Mouse (Mus musculus) spleen, adult 2 months (tissue): ENCODE results near the gene Ubiad1. TPM values are rescaled to one million over a fixed set of nuclear protein-coding genes. Genes with fewer than 3 reads are reported as not detected.

Experiments
- DNase-seq, 2 experiments: peaks; one replicate each; pipeline versions ENCODE4 v3.0.0 to v3.0.0-alpha.2; 2012 to 2021; ENCODE audit warnings: low spot score in 2 of 2, low read depth in 1 of 2
- H3K27ac ChIP-seq: fragments of 200-500 bp; 2 replicates; pipeline ENCODE4 v1.5.1; 2012; ENCODE audit warnings: low read length, inconsistent platforms; ENCODE audit not compliant: insufficient read depth
- H3K27me3 ChIP-seq: fragments of 200-500 bp; 2 replicates; pipeline ENCODE4 v1.6.1; 2012; ENCODE audit warnings: mild to moderate bottlenecking, moderate library complexity, low read length, inconsistent platforms; ENCODE audit not compliant: control insufficient read depth, insufficient read depth
- H3K36me3 ChIP-seq: fragments of 200-500 bp; 2 replicates; pipeline ENCODE4 v1.6.1; 2012; ENCODE audit warnings: mild to moderate bottlenecking, low read length, inconsistent platforms; ENCODE audit not compliant: control insufficient read depth, insufficient read depth
- H3K4me1 ChIP-seq: fragments of 200-500 bp; 2 replicates; pipeline ENCODE4 v1.6.1; 2011; ENCODE audit warnings: inconsistent platforms; ENCODE audit not compliant: control insufficient read depth, insufficient read depth, insufficient read length
- H3K4me3 ChIP-seq: fragments of 200-500 bp; 2 replicates; pipeline ENCODE4 v1.5.1; 2011; ENCODE audit warnings: mild to moderate bottlenecking, inconsistent platforms; ENCODE audit not compliant: insufficient read depth, insufficient read length; ENCODE audit errors: extremely low read depth
- CTCF ChIP-seq: fragments of 200-500 bp; IDR thresholded peaks from 2 replicates; pipeline ENCODE4 v1.5.1; 2011; ENCODE audit warnings: mild to moderate bottlenecking, inconsistent platforms; ENCODE audit not compliant: insufficient read depth, insufficient read length, insufficient replicate concordance; ENCODE audit errors: extremely low read depth
- POLR2A ChIP-seq: fragments of 200-500 bp; IDR thresholded peaks from 2 replicates; pipeline ENCODE4 v1.6.1; 2011; ENCODE audit warnings: low read depth, low read length, inconsistent platforms
- WGBS: fragments of 180-500 bp; shearing (Covaris S2); methylation state at CpG from one replicate; pipeline ENCODE4 v1.1.7; 2018; 5-methylcytosine and 5-hydroxymethylcytosine counted together
- polyA plus RNA-seq: library from polyadenylated mRNA; depleted of rRNA; stranded (reverse); fragments of >200 nt; gene quantifications from 2 replicates; pipeline ENCODE4 v1.2.3, GENCODE M21; 2012

The Ubiad1 gene
- polyA plus RNA-seq, 1 experiment, result 13.2 TPM

DNA sequence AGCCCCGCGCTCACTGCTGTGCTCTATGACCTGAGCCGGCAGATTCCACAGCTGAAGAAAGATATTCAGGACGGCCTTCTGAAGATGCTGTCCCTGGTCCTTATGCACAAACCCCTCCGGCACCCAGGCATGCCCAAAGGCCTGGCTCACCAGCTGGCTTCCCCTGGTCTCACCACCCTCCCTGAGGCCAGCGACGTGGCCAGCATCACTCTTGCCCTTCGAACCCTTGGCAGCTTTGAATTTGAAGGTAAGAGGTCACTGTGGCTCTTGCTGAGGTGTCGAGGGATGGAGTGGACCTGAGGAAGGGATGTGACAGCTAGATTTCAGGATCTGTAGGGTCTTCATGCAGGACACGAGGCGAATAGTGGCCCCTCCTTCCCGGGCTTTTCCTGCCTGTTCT is 19.7 kb upstream of the Ubiad1 start:
- H3K4me1 ChIP-seq, result no peaks in the 10 kb centered on the region
- H3K27ac ChIP-seq, result no peak overlapping the region
- no peak for DNase-seq
- no peaks in the 10 kb centered on the region for H3K27me3 ChIP-seq
- no peak overlapping the region for H3K4me3 ChIP-seq
- H3K36me3 ChIP-seq, result peaks cover 46% of the 10 kb centered on the region
- TF ChIP-seq POLR2A, result no peak
- TF ChIP-seq CTCF, result no peak
- 94% methylated on average over 12 of the region's 12 CpGs for WGBS

DNA sequence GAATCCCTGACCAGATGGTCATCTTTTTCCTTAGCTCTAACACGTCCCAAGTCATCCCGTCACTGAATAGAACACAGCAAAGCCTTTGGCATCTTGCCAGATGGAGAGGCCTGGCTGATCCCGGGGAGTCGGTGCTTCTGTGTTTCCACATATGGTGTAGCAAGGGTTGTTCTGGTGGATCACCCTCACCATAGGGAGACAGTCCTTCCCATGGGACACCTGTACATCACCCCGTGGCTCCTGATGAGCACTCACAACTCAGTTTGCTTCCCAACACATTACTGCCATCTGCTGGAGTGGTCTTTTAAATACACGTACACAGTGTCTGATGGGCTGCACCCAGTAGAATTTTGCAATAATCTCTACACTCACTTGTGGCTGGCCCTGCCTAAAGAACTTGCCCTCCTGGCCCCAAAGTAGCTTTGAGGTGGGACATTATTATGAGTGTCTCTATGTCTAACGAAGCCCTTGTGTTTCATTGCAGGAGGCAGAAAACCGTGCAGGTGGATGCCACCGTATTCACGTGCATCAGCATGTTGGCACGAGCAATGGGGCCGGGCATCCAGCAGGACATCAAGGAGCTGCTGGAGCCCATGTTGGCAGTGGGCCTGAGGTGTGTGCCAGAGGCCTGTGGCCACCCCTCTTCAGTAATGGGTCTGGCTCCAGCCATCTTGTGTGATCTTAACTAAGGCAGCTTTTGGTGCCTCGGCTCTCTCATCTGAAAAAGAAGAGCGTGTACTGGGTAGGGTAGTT is 18.8 kb upstream of the Ubiad1 start:
- Histone ChIP-seq H3K27ac (no peak overlapping the region), H3K36me3 (peaks cover 45% of the 10 kb centered on the region), H3K4me1 (no peaks in the 10 kb centered on the region), H3K27me3 (no peaks in the 10 kb centered on the region), H3K4me3 (no peak overlapping the region)
- no peak for DNase-seq
- TF ChIP-seq CTCF (no peak), POLR2A (no peak)
- WGBS, result 88% methylated on average over 14 of the region's 14 CpGs

DNA sequence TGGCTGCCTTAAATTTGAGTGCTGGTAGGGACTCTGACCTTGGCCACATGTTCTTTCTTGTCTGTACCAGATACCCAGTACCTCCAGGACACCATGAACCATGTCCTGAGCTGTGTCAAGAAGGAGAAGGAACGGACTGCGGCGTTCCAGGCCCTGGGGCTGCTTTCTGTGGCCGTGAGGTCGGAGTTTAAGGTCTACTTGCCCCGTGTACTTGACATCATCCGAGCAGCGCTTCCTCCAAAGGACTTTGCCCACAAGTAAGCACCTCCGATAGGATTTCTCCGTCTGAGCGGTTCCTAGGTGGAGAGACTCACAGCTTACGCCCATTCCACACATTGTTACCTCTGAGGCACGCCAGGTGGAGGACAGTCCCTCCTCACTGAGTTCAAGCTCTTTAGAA is 18.1 kb upstream of the Ubiad1 start:
- 93% methylated on average over 13 of the region's 13 CpGs for WGBS
- no peak overlapping the region for H3K4me3 ChIP-seq
- no peaks in the 10 kb centered on the region for H3K27me3 ChIP-seq
- peaks cover 45% of the 10 kb centered on the region for H3K36me3 ChIP-seq
- no peak for DNase-seq
- H3K27ac ChIP-seq, result no peak overlapping the region
- H3K4me1 ChIP-seq, result no peaks in the 10 kb centered on the region
- TF ChIP-seq CTCF (no peak), POLR2A (no peak)

DNA sequence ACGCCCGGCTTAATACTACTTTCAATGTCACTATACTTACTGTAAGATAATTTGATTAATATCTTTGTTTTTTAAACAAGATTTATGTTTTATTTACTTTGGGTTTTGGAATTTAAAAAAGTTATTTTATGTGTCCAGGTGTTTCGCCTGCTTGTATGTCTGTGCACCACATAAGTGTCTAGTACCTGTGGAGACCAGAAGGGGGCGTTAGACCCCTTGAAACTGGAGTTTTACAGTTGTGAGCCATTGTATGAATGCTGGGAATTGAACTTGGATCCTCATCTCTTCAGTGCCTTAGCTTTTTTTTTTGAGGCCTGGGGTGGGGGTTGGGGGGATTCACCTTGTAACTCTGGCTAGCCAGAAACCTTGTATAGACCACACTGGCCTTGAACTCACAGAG is 17.2 kb upstream of the Ubiad1 start:
- Histone ChIP-seq H3K4me1 (no peaks in the 10 kb centered on the region), H3K4me3 (no peak overlapping the region), H3K36me3 (peaks cover 50% of the 10 kb centered on the region), H3K27ac (no peak overlapping the region), H3K27me3 (no peaks in the 10 kb centered on the region)
- DNase-seq, result no peak
- TF ChIP-seq CTCF, result no peak
- no peak for TF ChIP-seq POLR2A
- WGBS, result 87% methylated on average over 4 of the region's 4 CpGs

DNA sequence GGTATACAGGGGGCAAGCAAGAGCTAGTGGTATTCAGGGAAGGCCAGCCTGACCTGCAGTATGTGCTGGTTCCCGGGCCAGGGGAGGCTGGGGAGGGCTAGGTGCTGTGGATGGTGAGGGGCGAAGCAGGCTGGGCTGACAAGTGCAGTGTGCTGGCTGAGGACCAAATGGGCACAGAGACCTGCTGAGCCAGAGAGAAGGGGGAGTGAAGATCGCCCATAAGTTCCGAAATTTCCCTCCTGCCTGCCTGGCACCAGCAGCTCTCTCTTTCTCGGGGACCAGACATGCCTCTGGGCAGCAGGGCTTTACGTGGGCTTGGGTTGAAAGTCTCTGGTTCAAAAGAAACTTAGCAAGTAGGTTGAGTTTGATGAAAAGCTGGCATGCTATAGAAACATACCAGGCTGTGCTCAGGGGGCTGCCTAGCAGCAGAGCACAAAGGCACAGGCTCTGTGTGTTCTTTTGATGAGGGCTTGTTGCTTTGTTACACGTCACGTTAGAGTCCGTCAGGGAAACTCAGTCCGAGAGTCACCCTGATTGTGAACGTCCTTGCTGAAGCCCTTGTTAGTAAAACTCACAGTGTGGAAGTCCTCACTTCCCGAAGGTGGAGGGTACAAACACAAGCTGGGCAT is 16.2 kb upstream of the Ubiad1 start:
- WGBS, result 93% methylated on average over 12 of the region's 12 CpGs
- TF ChIP-seq CTCF, result no peak
- TF ChIP-seq POLR2A, result no peak
- Histone ChIP-seq H3K27ac (no peak overlapping the region), H3K36me3 (peaks cover 53% of the 10 kb centered on the region), H3K4me1 (no peaks in the 10 kb centered on the region), H3K4me3 (no peak overlapping the region), H3K27me3 (no peaks in the 10 kb centered on the region)
- DNase-seq, result no peak

DNA sequence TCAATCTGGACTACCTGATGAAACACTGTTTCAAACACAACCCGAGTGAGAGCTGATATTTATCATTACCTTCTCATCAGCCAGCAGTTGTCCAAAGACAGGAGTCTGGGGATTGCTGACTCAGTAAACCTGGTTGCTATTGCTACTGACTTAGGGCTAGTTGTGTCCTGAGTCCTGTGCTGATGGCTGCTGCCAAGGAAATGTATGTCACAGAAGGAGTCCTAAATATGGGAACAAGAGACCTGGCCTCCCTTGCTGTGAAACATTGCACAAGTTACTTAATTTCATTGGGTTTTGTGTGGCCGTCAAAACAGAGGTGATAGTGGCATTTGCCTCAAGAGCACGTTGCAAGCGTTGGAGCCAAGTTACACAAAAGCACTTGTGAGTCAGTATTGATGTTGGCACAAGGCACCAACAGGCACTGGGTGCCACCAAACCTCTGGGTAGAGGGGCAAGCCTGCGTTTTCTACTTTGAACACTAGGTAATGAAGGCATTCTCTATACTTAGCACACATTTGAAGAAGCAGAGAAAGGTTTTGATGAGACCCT is 11.0 kb upstream of the Ubiad1 start:
- H3K36me3 ChIP-seq, result peaks cover 54% of the 10 kb centered on the region
- no peak overlapping the region for H3K4me3 ChIP-seq
- H3K27ac ChIP-seq, result no peak overlapping the region
- DNase-seq, result no peak
- H3K4me1 ChIP-seq, result no peaks in the 10 kb centered on the region
- 91% methylated on average over 5 of the region's 5 CpGs for WGBS
- TF ChIP-seq CTCF (no peak), POLR2A (no peak)
- H3K27me3 ChIP-seq, result no peaks in the 10 kb centered on the region

DNA sequence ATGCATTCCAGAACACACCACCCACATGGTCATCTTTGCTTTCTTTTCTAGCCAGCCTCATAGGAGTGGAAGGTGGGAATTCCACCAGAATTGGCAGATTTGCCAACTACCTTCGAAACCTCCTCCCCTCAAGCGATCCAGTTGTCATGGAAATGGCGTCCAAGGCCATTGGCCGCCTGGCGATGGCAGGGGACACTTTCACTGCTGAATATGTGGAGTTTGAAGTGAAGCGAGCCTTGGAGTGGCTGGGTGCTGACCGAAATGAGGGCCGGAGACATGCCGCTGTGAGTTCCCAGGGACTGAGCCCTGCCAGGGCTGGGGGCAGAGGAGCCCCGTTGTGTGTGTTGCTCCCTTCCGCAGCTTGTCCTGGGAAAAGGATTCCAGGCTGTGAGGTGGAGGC is 9.1 kb upstream of the Ubiad1 start:
- Histone ChIP-seq H3K4me1 (0 out of 2 replicates have a peak, but pooled peaks cover 4% of the 10 kb centered on the region), H3K36me3 (peaks cover 46% of the 10 kb centered on the region), H3K27ac (no peak overlapping the region), H3K4me3 (no peak overlapping the region), H3K27me3 (no peaks in the 10 kb centered on the region)
- DNase-seq, result no peak
- WGBS, result 96% methylated on average over 11 of the region's 11 CpGs
- no peak for TF ChIP-seq POLR2A
- TF ChIP-seq CTCF, result no peak
